Mouse (Mus musculus): Measurements from ENCODE around the gene Acot8. TPM values are rescaled to one million over a fixed set of nuclear protein-coding genes. Genes with fewer than 3 reads are reported as not detected.

Gene Acot8
- polyA plus RNA-seq, 1 experiment = 45.6 TPM

- TF ChIP-seq POLR2A (IDR thresholded peaks at IDR 0.05; ENCODE audit: control insufficient read depth, low read depth, low read length) (no peak), CTCF (IDR thresholded peaks at IDR 0.05; ENCODE audit: control insufficient read depth, insufficient read depth, insufficient replicate concordance, low read depth, low read length) (no peak)
- H3K4me3 ChIP-seq (ENCODE audit: control insufficient read depth, low read depth, low read length) = no peak overlapping the region
- peaks cover 20% of the 10 kb centered on the region for H3K4me1 ChIP-seq (ENCODE audit: control insufficient read depth, insufficient read depth, low read length)
- no peaks in the 10 kb centered on the region for H3K36me3 ChIP-seq (ENCODE audit: control insufficient read depth, insufficient read depth, low read length)
- H3K27me3 ChIP-seq (ENCODE audit: control insufficient read depth, insufficient read depth, low read length) = no peaks in the 10 kb centered on the region
- H3K27ac ChIP-seq (ENCODE audit: control insufficient read depth, insufficient read depth, low read depth, low read length) = no peak overlapping the region
Measured at GRCm38 (mm10) chr2:164783926-164784581, 20.6 kb downstream of the Acot8 start.

GRCm38 (mm10) chr2:164781876-164782275, 22.8 kb downstream of the Acot8 start:
- H3K4me1 ChIP-seq (ENCODE audit: control insufficient read depth, insufficient read depth, low read length) = peaks cover 20% of the 10 kb centered on the region
- H3K27ac ChIP-seq (ENCODE audit: control insufficient read depth, insufficient read depth, low read depth, low read length) = no peak overlapping the region
- H3K36me3 ChIP-seq (ENCODE audit: control insufficient read depth, insufficient read depth, low read length) = no peaks in the 10 kb centered on the region
- TF ChIP-seq CTCF (IDR thresholded peaks at IDR 0.05; ENCODE audit: control insufficient read depth, insufficient read depth, insufficient replicate concordance, low read depth, low read length) = no peak
- TF ChIP-seq POLR2A (IDR thresholded peaks at IDR 0.05; ENCODE audit: control insufficient read depth, low read depth, low read length) = no peak
- no peaks in the 10 kb centered on the region for H3K27me3 ChIP-seq (ENCODE audit: control insufficient read depth, insufficient read depth, low read length)
- H3K4me3 ChIP-seq (ENCODE audit: control insufficient read depth, low read depth, low read length) = no peak overlapping the region

- Histone ChIP-seq H3K27me3 (ENCODE audit: control insufficient read depth, insufficient read depth, low read length) (no peaks in the 10 kb centered on the region), H3K27ac (ENCODE audit: control insufficient read depth, insufficient read depth, low read depth, low read length) (no peak within 1 kb of the TSS), H3K4me3 (ENCODE audit: control insufficient read depth, low read depth, low read length) (no peak within 1 kb of the TSS), H3K36me3 (ENCODE audit: control insufficient read depth, insufficient read depth, low read length) (no peaks in the 10 kb centered on the region), H3K4me1 (ENCODE audit: control insufficient read depth, insufficient read depth, low read length) (peaks cover 5% of the 10 kb centered on the region)
- TF ChIP-seq CTCF (IDR thresholded peaks at IDR 0.05; ENCODE audit: control insufficient read depth, insufficient read depth, insufficient replicate concordance, low read depth, low read length) (no peak), POLR2A (IDR thresholded peaks at IDR 0.05; ENCODE audit: control insufficient read depth, low read depth, low read length) (no peak)
Measured at GRCm38 (mm10) chr2:164779481-164780086, 25.1 kb downstream of the Acot8 start, which contains the start of gene Tnnc2. Gene Tnnc2 (minus strand): TSS chr2:164779967.

- H3K4me3 ChIP-seq (ENCODE audit: control insufficient read depth, low read depth, low read length) = no peak overlapping the region
- H3K36me3 ChIP-seq (ENCODE audit: control insufficient read depth, insufficient read depth, low read length) = no peaks in the 10 kb centered on the region
- TF ChIP-seq POLR2A (IDR thresholded peaks at IDR 0.05; ENCODE audit: control insufficient read depth, low read depth, low read length) (no peak), CTCF (IDR thresholded peaks at IDR 0.05; ENCODE audit: control insufficient read depth, insufficient read depth, insufficient replicate concordance, low read depth, low read length) (no peak)
- H3K27ac ChIP-seq (ENCODE audit: control insufficient read depth, insufficient read depth, low read depth, low read length) = no peak overlapping the region
- H3K4me1 ChIP-seq (ENCODE audit: control insufficient read depth, insufficient read depth, low read length) = peaks cover 5% of the 10 kb centered on the region
- no peaks in the 10 kb centered on the region for H3K27me3 ChIP-seq (ENCODE audit: control insufficient read depth, insufficient read depth, low read length)
Measured at GRCm38 (mm10) chr2:164778809-164779208, 25.9 kb downstream of the Acot8 start.

- Histone ChIP-seq H3K27me3 (ENCODE audit: control insufficient read depth, insufficient read depth, low read length) (no peaks in the 10 kb centered on the region), H3K4me1 (ENCODE audit: control insufficient read depth, insufficient read depth, low read length) (peaks cover 5% of the 10 kb centered on the region), H3K4me3 (ENCODE audit: control insufficient read depth, low read depth, low read length) (no peak overlapping the region), H3K27ac (ENCODE audit: control insufficient read depth, insufficient read depth, low read depth, low read length) (no peak overlapping the region), H3K36me3 (ENCODE audit: control insufficient read depth, insufficient read depth, low read length) (no peaks in the 10 kb centered on the region)
- no peak for TF ChIP-seq POLR2A (IDR thresholded peaks at IDR 0.05; ENCODE audit: control insufficient read depth, low read depth, low read length)
- TF ChIP-seq CTCF (IDR thresholded peaks at IDR 0.05; ENCODE audit: control insufficient read depth, insufficient read depth, insufficient replicate concordance, low read depth, low read length) = no peak
Measured at GRCm38 (mm10) chr2:164778015-164778287, 26.7 kb downstream of the Acot8 start.

GRCm38 (mm10) chr2:164777246-164778014, 27.3 kb downstream of the Acot8 start:
- no peak for TF ChIP-seq POLR2A (IDR thresholded peaks at IDR 0.05; ENCODE audit: control insufficient read depth, low read depth, low read length)
- TF ChIP-seq CTCF (IDR thresholded peaks at IDR 0.05; ENCODE audit: control insufficient read depth, insufficient read depth, insufficient replicate concordance, low read depth, low read length) = no peak
- no peak overlapping the region for H3K4me3 ChIP-seq (ENCODE audit: control insufficient read depth, low read depth, low read length)
- peaks cover 5% of the 10 kb centered on the region for H3K4me1 ChIP-seq (ENCODE audit: control insufficient read depth, insufficient read depth, low read length)
- no peaks in the 10 kb centered on the region for H3K36me3 ChIP-seq (ENCODE audit: control insufficient read depth, insufficient read depth, low read length)
- no peaks in the 10 kb centered on the region for H3K27me3 ChIP-seq (ENCODE audit: control insufficient read depth, insufficient read depth, low read length)
- no peak overlapping the region for H3K27ac ChIP-seq (ENCODE audit: control insufficient read depth, insufficient read depth, low read depth, low read length)

- Histone ChIP-seq H3K36me3 (ENCODE audit: control insufficient read depth, insufficient read depth, low read length) (peaks cover 1% of the 10 kb centered on the region), H3K27me3 (ENCODE audit: control insufficient read depth, insufficient read depth, low read length) (no peaks in the 10 kb centered on the region), H3K27ac (ENCODE audit: control insufficient read depth, insufficient read depth, low read depth, low read length) (no peak overlapping the region), H3K4me3 (ENCODE audit: control insufficient read depth, low read depth, low read length) (no peak overlapping the region), H3K4me1 (ENCODE audit: control insufficient read depth, insufficient read depth, low read length) (peaks cover 5% of the 10 kb centered on the region)
- TF ChIP-seq CTCF (IDR thresholded peaks at IDR 0.05; ENCODE audit: control insufficient read depth, insufficient read depth, insufficient replicate concordance, low read depth, low read length) (no peak), POLR2A (IDR thresholded peaks at IDR 0.05; ENCODE audit: control insufficient read depth, low read depth, low read length) (no peak)
Measured at GRCm38 (mm10) chr2:164776801-164777200, 27.9 kb downstream of the Acot8 start.
